Mouse (Mus musculus): ENCODE data around the gene Neto2.

- TF ChIP-seq CTCF (IDR thresholded peaks at IDR 0.05; ENCODE audit: control insufficient read depth, insufficient read depth, insufficient replicate concordance, low read depth, low read length) (no peak), POLR2A (IDR thresholded peaks at IDR 0.05; ENCODE audit: control insufficient read depth, low read depth, low read length) (no peak)
Observed at GRCm38 (mm10) chr8:85590258-85590657, 110.5 kb downstream of the Neto2 start.
